Mouse (Mus musculus) brown adipose tissue, adult 24 weeks (tissue): ENCODE data around the gene Dnmt3c. TPM values are rescaled to one million over a fixed set of nuclear protein-coding genes. Genes with fewer than 3 reads are reported as not detected.
"Not testable (repeated sequence)": the region's sequence is repeated elsewhere in the genome, so short reads cannot be mapped to it uniquely, and the experiment has no call there.

ENCODE experiments used
- H3K27ac ChIP-seq: fragments of 200-500 bp; replicated peaks from 2 replicates; pipeline ENCODE4 v1.5.1; 2012; ENCODE audit warnings: low read depth, mild to moderate bottlenecking, low read length
- H3K4me1 ChIP-seq: fragments of 200-500 bp; 2 replicates; pipeline ENCODE4 v1.6.1; 2012; ENCODE audit warnings: low read length, mixed read lengths; ENCODE audit not compliant: control insufficient read depth, insufficient read depth, insufficient read length
- H3K4me3 ChIP-seq: fragments of 200-500 bp; 2 replicates; pipeline ENCODE4 v1.5.1; 2012; ENCODE audit warnings: low read depth, mild to moderate bottlenecking, low read length, moderate library complexity; ENCODE audit not compliant: insufficient read depth
- polyA plus RNA-seq: library from polyadenylated mRNA; stranded (reverse); fragments of >200 nt; gene quantifications from 2 replicates; pipeline ENCODE4 v1.2.4, GENCODE M21; 2012; ENCODE audit not compliant: missing spikeins, insufficient read depth, insufficient read length

Gene Dnmt3c
- polyA plus RNA-seq, 1 experiment, result not detected

DNA sequence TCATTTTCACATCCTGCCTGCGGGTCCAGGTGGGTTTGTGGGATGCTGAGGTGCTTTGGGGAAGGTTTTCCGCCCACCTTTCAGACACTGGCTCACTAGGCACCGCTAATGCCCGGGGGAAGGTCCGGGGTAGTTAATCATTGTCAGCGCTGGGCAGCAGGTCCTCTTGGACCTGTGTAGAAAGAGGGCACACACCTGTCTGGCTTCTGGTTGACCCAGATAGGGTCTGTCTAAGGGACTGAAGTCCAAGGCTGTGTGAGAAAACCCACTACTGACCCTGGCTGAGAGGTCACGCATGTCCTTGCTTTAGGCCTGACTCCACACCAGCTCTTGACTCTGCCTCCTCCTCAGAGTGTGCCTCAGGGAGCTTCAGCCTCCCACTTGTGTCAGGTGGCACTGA, 3.0 kb upstream of the Dnmt3c start:
- not testable (repeated sequence) for H3K4me3 ChIP-seq, H3K27ac ChIP-seq, H3K4me1 ChIP-seq

DNA sequence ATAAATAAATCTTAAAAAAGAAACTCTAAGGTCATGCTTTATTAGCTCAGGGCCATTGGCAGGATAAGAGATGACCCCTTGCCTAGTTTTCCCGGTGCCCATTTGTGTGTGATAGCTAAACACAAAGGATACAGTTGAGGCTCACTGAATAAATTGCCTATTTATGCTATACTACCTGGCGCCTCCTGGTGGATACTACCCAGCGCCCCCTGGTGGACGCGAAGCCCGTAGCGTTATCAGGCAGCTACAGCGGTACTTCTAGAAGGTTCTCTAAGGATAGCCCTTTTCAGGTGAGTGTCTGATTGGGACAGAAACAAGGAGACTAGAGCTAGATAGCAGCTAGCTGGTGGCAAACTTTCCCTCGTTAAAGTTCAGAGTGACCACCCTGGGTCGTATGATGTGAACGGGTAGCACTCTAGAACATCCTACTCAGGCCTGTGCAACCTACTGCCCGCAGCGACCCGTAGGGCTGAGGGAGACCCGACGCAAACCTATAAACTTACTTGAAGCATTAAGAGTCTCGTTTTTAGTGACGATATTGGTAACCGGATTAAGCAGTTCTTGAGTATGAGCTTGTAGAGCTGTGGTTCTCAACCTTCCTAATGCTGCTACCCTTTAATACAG, 1.9 kb upstream of the Dnmt3c start:
- no peak overlapping the region for H3K27ac ChIP-seq
- H3K4me1 ChIP-seq, result no peaks in the 10 kb centered on the region
- H3K4me3 ChIP-seq, result no peak overlapping the region

DNA sequence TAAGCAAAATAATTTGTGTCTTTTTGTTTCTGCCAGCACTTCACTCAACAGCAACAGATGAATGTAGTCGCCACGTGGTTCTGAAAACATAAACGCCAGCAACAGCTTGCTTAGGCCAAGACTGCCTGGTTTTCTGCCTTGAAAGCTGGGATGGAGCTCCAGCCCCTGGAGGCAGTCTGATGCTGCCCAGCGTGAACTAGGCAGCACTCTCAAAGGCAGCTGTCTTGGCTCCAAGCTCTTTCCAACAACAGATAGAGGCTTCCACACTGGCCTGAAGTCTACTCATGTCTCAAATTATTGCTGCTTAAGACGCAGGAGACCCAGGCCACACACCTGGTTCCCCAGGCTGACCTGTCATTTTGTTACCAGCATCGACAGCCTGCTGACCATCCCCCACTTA, 6.9 kb downstream of the Dnmt3c start:
- no peak overlapping the region for H3K4me3 ChIP-seq
- no peak overlapping the region for H3K27ac ChIP-seq
- H3K4me1 ChIP-seq, result peaks cover 4% of the 10 kb centered on the region; the same call in 1 of the 2 replicates

DNA sequence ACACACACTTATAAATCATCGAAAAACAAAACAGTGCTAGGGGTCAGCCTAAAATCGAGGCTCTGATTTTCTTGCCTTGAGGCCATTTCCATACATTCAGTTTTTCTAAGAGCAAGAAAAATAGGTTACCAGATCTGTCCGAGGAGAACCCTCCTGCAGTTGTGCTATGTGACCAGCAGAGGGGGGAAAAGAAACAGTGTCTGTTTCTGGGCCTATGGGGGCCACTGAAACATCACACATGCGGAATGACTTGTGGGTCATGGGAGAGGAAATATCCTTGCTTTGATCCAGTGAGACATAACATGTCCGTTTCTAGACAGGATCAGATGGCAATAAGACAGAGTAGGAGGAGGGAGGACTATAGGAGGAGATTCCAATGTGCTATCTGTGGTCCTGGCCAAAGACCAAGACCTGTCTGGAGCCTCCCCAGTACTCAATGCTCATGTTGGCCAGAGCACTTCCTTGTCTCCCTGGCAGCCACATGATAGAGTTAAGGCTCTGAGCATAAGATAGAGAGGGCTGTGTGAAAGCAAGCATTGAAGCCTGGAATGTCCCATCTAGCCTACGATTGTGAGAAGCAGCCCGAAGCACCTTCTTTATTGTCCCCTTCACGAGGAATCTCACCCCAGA, 14.4 kb downstream of the Dnmt3c start:
- Histone ChIP-seq H3K27ac (no peak overlapping the region), H3K4me3 (no peak overlapping the region), H3K4me1 (no peaks in the 10 kb centered on the region)

DNA sequence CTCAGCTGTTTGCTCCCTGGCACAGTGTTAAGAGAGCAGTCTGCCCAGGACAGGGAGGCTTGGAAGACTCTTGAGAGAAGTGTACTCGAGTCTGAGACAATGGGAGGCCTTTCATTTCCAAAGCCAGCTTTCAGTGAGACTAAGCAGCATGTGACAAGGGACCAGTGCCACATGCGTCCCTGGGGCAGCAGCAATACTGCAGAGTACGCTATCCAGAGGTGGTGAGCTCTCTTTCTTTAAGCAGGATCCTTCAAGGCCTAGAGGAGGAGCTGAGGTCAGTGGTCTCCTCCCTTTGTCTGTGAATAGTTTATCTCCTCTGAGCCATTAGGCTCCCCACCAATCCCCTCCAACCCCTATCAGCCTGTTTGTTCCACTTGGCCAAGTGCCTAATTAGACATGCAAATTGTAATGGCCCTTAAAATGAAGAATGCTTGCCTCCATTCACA, 16.2 kb downstream of the Dnmt3c start:
- H3K27ac ChIP-seq, result no peak overlapping the region
- no peak overlapping the region for H3K4me3 ChIP-seq
- H3K4me1 ChIP-seq, result no peaks in the 10 kb centered on the region

DNA sequence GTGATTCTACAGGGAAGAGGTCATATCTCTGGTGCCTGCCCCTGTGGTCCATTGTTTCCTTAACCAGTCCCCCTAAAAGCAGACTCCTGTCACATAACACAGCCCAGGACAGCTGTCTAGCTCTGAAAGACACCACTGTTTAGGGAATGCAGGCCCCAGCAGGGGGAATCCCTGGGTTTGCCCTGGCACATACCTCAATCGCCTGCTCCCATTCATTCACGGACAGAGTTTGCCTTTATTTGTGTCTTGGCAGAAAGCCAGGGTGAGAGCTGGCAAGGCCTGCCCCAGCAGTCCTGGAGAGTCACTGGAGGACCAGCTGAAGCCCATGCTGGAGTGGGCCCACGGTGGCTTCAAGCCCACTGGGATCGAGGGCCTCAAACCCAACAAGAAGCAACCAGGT, 16.8 kb downstream of the Dnmt3c start:
- Histone ChIP-seq H3K4me1 (no peaks in the 10 kb centered on the region), H3K4me3 (no peak overlapping the region), H3K27ac (no peak overlapping the region)

DNA sequence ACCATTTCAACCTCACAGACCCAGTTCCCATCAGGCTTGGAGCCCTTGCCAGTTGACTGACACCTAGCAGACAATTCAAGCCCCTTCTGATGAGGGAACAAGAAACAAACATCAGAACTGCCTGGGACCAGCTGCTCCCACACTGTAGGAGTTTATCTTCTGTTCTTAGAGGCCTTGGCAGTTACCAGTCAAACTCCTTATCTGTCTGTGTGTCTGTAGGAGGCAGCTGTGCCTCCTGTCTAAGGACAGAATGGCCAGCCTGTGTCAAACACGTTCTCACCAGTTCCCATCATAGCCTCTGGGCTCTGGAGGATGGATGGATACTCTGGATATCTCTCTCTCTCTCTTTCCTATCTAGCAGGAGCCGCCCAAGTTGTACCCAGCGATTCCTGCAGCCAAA, 21.4 kb downstream of the Dnmt3c start:
- H3K4me1 ChIP-seq, H3K4me3 ChIP-seq, H3K27ac ChIP-seq: not testable (repeated sequence)

DNA sequence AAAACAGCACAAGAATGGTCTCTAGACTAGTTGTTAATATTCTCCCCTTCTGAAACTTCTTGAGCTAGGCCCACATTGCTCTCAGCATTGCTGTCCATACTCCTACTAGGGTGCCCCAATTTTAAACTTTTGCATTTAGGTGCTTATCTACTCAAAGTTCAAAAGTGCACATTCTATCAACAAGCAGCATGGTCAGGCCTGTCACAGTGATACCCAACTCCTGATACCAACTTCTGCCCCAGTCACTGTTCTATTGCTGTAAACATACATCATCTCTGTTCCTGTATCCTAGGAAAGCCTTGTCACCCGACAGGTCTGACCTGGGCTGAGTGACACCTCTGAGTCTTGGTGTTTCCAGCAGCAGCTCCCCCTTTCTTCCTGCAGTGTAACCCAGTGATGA, 26.6 kb downstream of the Dnmt3c start:
- Histone ChIP-seq H3K4me3 (no peak overlapping the region), H3K27ac (no peak overlapping the region), H3K4me1 (no peaks in the 10 kb centered on the region)

DNA sequence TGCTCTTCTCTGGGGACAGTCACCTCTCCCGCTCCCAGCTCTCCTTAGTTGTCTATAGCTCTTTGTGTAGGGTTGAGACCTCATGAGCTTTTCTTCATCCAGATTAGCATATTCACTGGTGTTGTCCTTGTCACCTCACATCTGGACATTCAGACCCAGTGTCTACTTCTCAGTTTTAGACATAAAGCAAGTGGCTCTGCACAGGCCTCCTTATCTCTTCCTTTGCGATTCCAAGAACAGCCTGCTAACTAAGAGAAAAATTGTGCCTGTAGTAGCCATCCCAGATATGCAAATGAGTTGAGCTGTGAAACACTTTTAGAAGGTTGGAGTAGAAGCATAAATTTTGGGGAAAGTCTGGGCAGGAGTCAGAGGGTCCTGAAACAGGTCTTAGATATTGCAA, 28.0 kb downstream of the Dnmt3c start:
- Histone ChIP-seq H3K4me1 (no peaks in the 10 kb centered on the region), H3K4me3 (no peak overlapping the region), H3K27ac (no peak overlapping the region)

DNA sequence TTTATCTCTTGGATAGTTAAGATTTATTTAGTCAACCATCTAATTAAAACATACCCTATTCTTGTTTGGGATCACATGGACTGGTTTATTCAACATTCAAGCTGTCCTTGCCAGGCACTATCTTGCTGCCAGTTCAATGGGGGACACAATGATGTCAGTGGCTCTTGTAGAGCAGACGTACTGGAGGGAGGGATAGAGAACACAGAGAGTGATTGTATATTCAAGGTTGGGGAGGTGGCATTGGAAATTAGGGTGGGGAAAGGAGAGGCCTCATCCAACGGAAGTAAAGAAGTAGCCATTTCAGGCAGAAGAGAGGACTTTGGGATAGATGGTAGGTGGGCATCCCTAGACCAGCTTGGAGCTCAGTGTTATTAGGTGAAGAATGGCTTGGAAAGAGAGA, 28.4 kb downstream of the Dnmt3c start:
- no peak overlapping the region for H3K4me3 ChIP-seq
- H3K27ac ChIP-seq, result no peak overlapping the region
- H3K4me1 ChIP-seq, result no peaks in the 10 kb centered on the region

DNA sequence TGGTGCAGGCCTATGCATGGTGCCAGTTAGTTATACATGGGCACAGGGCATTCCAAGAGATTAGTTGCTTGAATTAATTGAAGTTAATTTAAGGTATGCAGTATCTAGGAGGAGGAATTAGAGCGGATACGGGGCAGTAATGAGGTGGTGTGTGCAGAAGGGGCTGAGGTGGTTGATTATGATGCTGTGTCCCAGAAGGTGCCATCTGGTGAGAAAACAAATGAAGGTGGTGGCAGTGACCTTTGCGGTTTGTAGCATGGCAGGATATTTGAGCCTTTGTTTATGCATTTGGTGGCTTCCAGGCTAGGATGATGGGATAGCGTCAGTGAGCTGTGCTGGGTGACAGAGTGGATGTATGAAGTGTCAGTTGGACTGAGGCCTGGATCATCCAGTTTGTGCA, 28.8 kb downstream of the Dnmt3c start:
- Histone ChIP-seq H3K27ac (no peak overlapping the region), H3K4me1 (no peaks in the 10 kb centered on the region), H3K4me3 (no peak overlapping the region)

DNA sequence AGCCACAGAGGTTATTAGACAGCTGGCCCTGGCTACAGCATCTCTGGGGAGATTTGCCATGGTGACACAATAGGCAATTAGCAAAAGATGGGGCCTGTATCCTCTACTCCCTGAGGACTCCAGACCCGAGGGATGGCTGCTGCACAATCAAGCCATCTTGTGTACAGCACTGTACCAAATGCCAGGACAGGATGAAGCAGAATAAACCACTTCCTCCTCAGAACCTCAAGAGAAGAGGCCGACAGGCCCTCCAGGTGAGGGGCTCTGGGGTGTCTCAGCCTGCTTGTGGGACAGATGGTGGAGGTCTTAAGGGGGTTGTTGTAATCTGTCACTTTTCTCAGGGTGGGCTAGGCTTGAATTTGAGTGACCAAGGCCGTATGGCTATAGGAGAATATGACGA, 37.6 kb downstream of the Dnmt3c start:
- Histone ChIP-seq H3K27ac (no peak overlapping the region), H3K4me1 (no peaks in the 10 kb centered on the region), H3K4me3 (no peak overlapping the region)

DNA sequence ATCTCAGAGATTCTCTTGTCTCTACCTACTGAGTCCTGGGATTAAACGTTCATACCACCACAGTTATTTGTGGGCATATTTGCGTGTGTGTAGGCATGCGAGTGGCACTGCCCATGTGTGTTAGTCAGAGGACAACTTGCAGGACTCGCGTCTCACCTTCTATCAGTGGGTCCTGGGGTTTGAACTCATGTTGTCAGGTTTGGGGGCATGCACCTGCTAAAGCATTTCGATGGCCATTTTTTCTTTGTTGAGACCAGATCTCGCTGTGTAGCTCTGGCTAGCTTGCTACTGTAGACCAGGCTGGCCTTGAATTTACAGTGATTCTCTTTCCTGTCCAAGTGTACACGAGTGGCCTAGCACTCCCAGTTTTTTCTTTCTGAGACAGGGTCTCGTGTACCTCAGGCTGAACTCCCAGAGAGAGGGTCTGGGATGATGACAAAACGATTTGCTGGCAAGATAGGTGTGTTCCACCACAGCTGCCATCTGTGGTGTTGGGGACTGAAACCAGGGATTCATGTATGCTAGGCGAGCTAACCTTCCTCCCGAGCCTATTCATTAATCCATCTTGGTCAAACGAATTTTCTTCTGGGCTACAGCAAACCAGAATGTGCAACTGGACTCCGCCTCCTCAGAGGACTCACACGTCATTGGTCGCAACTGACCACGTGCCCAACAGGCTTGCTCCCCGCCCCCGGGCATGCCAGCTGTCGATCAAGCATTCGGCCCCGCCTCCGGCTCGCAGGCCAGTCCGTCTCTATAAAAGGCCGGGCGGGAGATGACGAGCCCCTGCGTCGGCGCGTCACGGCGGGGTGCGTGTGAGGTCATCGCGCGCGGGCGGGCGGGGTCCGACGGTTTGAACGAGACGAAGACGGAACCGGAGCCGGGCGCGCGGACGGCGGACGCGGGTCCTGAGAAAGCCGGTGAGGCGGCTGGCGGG, 44.3 kb downstream of the Dnmt3c start, which contains the start of gene Mapre1:
Gene Mapre1 (plus strand): TSS at position 775 of the 937 bp plus-strand sequence.
- peak within 1 kb of the TSS; percentile 87 for H3K27ac ChIP-seq
- H3K4me1 ChIP-seq, result peaks cover 7% of the 10 kb centered on the region
- H3K4me3 ChIP-seq, result peak within 1 kb of the TSS; percentile 93

DNA sequence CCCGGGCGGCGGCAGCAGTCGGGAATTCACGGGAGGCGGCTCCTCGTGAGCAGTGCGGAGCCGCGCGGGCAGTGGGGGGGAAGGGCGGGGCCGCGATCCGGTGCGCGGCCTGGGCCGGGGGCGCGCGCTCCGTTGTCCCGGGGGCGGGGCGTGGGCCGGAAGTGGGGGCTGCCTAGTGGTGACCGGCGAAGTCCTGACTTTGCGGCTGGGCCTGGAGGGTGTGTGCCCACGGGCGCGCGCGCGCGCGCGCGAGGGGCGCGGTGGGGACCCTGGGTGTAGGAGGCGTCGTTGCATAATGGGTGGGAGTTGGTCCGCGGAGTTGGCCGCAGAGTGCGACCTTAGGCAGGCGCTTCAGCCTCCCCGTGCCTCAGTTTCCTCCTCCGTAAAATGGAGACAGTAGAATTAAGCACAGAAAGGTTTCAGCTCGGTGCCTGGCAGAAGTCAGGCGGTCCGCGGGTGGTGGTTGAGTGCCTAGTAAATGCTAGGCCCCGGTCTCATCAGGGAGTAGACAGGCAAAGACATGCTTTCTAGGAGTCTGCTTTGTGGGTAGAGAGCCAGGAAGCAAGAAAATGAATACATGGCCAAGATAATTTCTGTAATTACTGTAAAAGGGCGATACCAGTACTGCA, 45.1 kb downstream of the Dnmt3c start:
- peaks cover 7% of the 10 kb centered on the region for H3K4me1 ChIP-seq
- H3K27ac ChIP-seq, result peak overlapping the region; percentile 87
- peak overlapping the region; percentile 93 for H3K4me3 ChIP-seq

DNA sequence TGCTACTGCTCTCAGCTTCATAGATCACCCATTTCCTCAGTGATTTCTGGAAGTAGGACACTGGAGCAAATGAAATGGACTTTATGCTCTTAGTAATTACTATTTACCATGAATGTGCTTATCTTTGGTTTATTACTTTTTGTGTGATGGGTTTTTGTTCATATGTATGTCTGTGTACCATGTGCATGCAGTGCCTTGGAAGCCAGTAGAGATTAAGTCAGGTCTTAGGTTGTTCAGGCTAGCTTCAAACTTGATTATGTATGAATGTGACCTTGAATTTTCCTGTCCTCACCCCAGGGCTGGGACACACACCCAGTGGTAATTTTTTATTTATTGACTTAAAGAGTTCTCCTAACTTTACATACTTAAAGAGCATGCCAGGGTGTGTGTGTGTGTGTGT, 51.5 kb downstream of the Dnmt3c start:
- peaks cover 15% of the 10 kb centered on the region for H3K4me1 ChIP-seq
- H3K4me3 ChIP-seq, result no peak overlapping the region
- no peak overlapping the region for H3K27ac ChIP-seq
